Mouse (Mus musculus) embryo, embryonic 10 days (tissue): ENCODE results near the gene Cd300e.
A peak's percentile ranks its signal among the peaks of the same experiment; 100 is the strongest.
"Not testable (repeated sequence)": the region's sequence is repeated elsewhere in the genome, so short reads cannot be mapped to it uniquely, and the experiment has no call there.

Experiments used
- DNase-seq: peaks from one replicate; pipeline ENCODE4 v3.0.0-alpha.2; 2015; ENCODE audit warnings: low spot score

Gene Cd300e

GRCm38 (mm10) chr11:115082196-115082595 lies 20.2 kb upstream of the Cd300e start:
- DNase-seq, result no peak

GRCm38 (mm10) chr11:115081373-115081772 lies 19.4 kb upstream of the Cd300e start:
- DNase-seq, result no peak

- peak; percentile 80 for DNase-seq
Observed at GRCm38 (mm10) chr11:115080886-115081285, 18.9 kb upstream of the Cd300e start.

GRCm38 (mm10) chr11:115078680-115079079 lies 16.7 kb upstream of the Cd300e start:
- no peak for DNase-seq

DNA sequence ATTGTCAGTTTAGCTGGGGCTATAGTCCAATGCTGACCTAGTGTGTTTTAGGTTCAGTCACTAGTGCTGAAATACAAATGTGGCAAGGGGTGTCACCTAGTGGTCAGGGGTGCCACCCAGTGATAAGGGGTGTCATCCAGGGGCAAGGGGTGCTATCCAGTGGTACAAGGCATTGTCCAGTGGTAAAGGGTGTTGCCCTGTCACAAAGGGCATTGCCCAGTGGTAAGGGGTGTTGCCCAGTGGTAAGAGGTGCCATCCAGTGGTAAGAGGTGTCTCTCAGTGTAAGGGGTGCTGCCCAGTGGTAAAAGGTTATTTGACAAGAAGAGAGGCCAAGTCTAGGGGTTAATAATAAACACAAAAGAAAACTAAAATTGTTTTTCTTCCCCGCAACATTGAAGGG lies 15.5 kb upstream of the Cd300e start:
- DNase-seq, result no peak

DNA sequence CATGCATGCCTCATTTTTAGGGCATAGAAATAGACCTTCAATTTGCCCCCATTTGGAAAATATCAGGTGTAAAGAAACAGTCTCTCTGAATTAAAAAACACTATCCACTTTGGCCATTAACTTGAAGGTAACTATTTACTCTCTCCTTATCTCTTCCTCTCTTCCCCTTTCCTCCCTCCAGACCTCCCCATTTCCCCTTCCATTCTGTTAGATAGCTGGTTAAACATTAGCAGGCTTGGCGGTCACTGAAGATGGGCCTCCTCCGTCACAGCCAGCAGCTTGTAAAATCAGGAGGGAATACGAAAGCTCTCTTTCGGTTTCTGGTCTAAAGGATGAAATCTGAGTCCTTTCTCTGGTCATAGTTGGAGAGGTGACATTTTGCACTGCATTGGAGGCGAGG lies 13.9 kb upstream of the Cd300e start:
- DNase-seq, result no peak

- DNase-seq, result no peak
Observed at GRCm38 (mm10) chr11:115075407-115075806, 13.4 kb upstream of the Cd300e start.

DNA sequence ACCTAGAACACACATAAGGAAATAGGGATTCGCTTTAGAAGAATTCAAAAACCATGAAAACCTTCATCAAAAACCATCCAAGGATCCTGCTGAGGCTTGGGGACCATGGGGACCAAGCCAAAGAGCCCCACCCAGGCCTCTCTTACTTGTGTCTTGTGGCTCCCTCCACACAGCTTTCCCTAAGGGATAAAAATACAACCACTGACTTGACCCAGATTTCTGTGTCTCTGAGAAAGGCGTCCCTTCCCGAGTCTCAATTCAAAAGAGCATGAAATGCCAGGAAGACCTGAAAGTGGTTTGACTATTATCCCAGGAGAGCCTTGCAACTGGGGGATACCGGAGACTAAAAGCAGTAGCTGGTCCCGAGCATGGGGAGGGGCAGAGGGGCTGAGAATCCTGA lies 11.0 kb upstream of the Cd300e start:
- no peak for DNase-seq

DNA sequence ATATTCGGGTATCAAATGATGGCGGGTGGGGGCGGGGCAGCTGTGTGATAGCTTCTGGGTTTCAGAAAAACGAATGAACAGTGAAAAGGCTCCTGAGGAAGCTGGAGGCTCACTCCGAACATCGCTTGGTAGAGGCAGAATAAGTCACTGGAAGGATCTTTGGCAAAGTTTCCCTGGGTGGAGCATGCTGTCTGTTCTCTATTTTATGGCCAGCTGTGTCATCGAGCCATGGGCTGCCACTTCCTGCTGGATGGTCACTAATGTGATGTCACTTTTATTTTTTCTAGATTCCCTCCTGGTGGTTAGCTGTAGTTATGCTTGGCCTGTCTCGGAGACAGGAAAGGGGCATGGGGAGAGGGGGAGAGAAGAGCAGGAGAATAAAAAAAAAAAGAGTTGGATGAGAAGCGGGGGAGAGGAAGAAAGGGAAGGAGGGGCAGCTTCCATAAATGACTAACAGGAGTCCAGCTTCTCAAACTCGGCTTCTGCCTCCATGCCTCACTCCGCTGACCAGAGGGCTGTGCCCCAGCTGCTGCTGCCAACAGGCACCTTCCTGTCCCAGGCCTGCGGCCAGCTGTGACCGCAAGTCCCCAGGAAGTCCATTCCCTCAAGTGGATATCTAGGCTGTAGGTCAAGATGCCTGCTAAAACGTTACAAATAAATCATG lies 9.8 kb upstream of the Cd300e start:
- DNase-seq, result peak; percentile 55

DNA sequence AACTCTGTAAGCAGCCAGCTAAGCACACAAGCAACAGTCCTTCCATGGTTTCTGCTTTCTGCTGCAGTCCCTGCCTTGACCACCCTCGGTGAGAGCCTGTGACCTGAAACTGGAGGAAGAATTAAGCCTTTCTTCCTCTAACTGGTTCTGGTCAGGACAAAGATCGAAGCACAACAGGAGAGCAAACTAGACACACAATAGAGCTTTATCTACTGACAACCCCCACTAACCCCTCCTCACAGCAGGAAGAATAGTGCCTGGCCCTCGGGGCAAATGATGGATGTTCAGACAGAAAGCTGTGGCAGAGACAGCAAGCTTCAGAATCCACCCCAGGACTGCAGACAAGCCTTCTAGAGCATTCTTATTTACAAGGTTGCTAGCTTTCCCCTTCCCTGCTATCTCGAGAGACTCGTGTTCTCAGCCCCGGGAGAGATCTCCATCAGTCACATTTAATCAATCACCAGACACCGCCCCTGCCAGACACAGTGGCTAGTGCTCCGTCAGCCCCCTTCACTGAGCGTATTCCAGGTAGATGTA lies 9.1 kb upstream of the Cd300e start:
- peak; percentile 66 for DNase-seq

GRCm38 (mm10) chr11:115066768-115067167 lies 4.8 kb upstream of the Cd300e start:
- no peak for DNase-seq

GRCm38 (mm10) chr11:115059797-115060196 lies 2.2 kb downstream of the Cd300e start:
- DNase-seq, result no peak

DNA sequence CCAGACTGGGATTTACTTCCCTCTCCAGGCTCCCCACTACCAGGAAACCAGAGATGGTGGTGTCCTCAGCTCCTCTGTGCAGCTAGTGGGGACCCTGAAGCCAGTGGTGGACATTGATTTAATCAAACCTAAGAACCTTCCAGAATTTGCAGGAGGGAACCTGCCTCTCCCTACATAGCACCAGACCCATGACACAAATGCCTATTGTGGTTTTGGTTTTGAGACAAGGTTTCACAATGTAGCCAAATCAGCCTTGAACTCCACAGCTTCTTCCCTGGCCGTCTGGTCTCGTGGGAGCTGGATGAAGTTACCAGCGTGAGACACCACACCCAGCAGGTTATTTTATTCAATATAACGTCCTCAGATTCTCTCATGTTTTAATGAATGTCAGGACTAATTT lies 3.3 kb downstream of the Cd300e start:
- DNase-seq, result no peak

- no peak for DNase-seq
Observed at GRCm38 (mm10) chr11:115054537-115054936, 7.4 kb downstream of the Cd300e start.

DNA sequence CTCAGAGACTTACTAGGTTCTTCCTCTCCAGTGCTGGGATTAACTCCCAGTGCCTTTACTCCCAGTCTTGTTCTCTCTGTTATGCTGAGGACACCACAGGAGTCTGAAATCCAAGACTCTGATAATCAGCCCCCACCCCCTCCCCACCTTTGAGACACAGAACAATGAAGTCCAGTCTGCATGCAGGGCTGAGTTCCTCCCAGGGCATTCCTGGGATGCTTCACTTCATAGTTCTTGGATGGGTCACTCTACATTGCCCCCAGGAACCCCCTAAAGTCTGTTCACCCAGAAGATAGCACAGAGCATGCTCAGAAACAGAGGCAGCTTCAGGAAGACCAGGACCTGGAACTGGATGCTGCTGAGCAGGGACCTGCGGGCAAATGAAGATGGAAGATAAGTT lies 9.0 kb downstream of the Cd300e start:
- no peak for DNase-seq

- peak; percentile 92 for DNase-seq
Observed at GRCm38 (mm10) chr11:115052206-115052605, 9.8 kb downstream of the Cd300e start.

- DNase-seq, result no peak
Observed at GRCm38 (mm10) chr11:115049282-115049895, 12.6 kb downstream of the Cd300e start.

DNA sequence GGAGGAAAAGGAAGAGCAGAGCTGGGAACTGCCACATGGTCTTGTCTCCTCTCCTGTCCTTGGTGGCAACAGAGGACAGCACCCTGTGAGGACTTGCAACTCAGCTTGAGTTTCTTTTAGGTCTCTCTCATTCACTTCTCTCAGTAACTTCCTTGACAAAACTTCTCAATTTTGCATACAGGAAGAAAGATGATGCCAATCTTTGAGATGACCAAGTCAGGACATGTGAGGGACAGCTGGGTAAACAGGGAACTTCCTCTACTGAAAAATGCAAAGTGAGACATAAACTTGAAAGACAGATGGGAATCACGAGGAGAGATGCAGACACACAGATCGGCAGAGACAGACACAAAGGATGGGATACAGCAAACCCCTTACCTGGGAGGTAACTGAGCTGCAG lies 13.7 kb downstream of the Cd300e start, which contains the start of gene Cd300ld3:
Gene Cd300ld3 (minus strand): TSS at position 151 of the 400 bp plus-strand sequence.
- no peak for DNase-seq

GRCm38 (mm10) chr11:115037669-115038068 lies 24.3 kb downstream of the Cd300e start, which contains the start of gene Cd300ld5:
TSS of gene Cd300ld5 (minus strand) at chr11:115037769.
- not testable (repeated sequence) for DNase-seq

GRCm38 (mm10) chr11:115026912-115027311 lies 35.1 kb downstream of the Cd300e start, which contains the start of gene Cd300ld4:
TSS of gene Cd300ld4 (minus strand) at chr11:115027012.
- DNase-seq, result not testable (repeated sequence)

GRCm38 (mm10) chr11:115016093-115016492 lies 45.9 kb downstream of the Cd300e start, which contains the start of gene Cd300ld2:
TSS of gene Cd300ld2 (minus strand) at chr11:115016193.
- DNase-seq, result not testable (repeated sequence)

- no peak for DNase-seq
Observed at GRCm38 (mm10) chr11:115004070-115004469, 57.9 kb downstream of the Cd300e start.
